Mouse (Mus musculus) megakaryocyte progenitor cell, adult 5-6 weeks (primary cell): ENCODE data around the gene Itga8. TPM values are rescaled to one million over a fixed set of nuclear protein-coding genes. Genes with fewer than 3 reads are reported as not detected.

Experiments
- ATAC-seq: replicated peaks from 2 replicates; pipeline ENCODE4 v1.8.0; 2016; ENCODE audit warnings: mild to moderate bottlenecking, moderate TSS enrichment, inconsistent platforms; ENCODE audit not compliant: poor library complexity
- total RNA-seq, 2 experiments: library from RNA; stranded (forward) in 1 of 2; stranded (reverse) in 1 of 2; fragments of 157-497, 149-512 nt in 1 of 2; fragments of 200-1000 nt in 1 of 2; gene quantifications; 2 replicates each; pipeline versions ENCODE4 v1.2.3 to v1.2.4; 2015 to 2017

Itga8 gene
- total RNA-seq, 2 experiments from 2014 or later, result 0.17 to 1.2 TPM

DNA sequence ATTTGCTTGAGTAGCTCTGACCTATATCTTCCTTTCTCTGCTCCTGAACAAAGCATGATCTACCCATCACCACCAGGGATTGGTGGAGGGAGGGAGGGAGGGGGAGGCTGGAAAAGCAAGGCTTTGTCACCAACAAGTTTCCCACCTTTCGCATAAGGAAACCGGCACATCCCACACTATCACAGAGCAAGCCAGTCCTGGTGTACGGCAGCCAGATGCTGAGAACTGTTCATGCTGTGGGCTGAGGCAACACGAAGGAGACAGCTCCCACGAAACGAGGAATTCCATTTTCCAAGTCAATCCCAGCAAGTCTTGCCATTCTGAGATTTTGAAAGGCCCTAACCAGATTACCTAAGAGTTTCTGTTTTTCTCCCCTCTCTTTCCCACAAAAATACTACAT lies 6.6 kb downstream of the Itga8 start:
- ATAC-seq, result no peak

DNA sequence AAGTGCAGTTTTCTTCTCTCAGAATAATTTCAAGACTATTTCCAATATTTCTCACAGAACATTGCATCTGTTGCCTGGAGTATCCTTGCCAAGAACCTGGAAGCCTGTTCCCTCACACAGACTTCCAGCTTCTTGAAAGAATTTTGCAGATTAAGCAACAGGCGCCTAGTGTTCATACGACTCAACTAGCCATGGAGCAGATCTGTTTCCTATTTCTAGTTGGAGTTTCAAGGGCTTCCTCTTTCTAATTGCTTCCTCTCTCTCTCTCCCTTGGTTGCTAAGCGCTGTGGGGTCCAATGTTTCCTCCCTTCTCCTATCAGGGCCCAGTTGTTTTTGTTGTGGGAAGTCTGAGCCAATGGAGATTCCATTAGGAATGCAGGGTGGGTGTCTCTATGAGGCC lies 7.7 kb downstream of the Itga8 start:
- peak; percentile 85 for ATAC-seq

DNA sequence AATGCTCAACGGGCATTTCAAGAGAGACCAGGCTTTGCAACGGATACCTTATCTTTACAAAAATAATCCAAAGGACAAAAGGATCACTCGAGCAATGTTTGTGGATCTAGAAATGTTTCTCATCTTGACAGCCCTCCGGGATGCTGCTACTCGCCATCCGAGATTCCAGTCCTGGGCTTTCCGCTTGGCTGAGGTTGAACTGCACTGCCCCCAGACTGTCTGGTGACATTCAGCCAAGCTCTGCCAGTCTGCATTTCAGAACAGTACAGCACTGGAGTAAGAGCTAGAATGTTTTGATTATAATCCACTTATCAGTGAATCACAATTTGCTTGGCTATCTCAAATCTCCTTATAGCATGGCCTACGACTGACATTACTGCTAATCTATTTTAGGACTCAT lies 8.3 kb downstream of the Itga8 start:
- no peak for ATAC-seq

DNA sequence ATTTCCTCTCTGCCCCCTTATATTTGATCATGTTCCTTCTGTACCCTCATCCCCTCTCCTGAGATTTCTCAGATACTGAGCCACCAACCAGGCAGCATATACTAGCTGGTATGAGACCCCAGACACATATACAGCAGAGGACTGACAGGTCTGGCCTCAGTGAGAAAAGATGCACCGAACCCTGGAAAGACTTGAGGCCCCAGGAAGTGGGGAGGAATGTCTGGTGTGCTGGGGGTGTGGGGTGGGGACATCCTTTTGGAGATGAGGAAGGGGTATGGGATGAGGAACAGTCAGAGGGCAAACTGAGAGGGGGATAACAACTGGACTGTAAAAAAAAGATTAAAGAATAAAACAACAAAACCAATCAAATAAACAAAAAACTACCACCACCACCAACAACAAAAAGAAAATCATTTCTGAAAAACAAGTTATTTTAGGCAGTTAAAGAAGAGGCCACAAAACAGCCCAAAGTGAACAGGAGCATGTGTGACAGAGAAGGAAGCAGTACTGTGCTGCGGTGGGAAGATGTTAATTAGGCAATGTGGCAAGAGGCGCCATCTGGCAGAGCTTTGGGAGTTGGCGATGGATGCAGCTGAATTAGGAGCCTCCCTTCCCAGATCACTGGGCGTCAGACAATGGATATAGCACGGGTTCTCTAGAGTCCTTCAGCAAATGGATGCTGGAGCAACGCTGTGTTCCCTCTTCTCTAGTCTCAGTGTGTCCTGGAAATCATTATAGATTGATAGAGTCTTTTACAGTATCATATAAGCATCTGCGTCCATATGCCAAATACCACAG lies 9.5 kb downstream of the Itga8 start:
- peak; percentile 67 for ATAC-seq

DNA sequence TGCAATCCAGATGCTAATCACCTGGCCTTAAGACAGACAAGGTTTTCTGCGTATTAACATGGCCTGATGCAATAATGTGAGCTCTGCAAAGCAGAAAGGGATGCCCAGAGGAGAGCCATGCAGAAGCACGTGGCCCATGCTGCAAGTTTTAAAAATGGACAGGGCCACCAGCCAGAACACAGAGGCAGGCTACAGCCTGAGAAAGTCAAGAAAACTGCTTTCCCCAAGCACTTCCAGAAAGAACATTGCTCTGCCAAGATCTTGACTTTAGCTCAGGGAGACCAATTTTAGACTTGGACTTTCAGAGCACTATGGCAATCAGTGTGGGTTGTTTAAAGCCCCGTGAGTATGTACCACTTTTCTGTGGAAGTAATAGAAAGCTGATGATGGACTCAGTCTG lies 11.5 kb downstream of the Itga8 start:
- ATAC-seq, result no peak

DNA sequence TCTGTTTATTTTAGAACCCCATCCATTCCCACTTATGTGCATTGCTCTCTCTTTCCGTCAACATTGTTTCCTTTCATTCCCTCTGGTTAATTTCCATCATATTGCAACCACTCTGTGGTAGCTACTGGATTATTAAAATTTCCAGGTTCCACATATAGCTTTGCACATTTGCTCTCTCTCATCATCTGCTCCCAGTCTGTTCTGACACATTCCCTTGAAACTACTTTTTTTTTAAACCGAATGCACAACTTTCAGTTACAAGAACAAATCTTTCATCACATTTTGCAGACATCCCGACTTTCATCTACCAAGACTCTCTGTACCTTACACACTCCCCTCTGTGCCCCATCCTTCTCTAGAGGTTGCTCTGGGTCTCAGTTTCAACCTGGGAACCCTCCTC lies 13.9 kb downstream of the Itga8 start:
- ATAC-seq, result no peak

DNA sequence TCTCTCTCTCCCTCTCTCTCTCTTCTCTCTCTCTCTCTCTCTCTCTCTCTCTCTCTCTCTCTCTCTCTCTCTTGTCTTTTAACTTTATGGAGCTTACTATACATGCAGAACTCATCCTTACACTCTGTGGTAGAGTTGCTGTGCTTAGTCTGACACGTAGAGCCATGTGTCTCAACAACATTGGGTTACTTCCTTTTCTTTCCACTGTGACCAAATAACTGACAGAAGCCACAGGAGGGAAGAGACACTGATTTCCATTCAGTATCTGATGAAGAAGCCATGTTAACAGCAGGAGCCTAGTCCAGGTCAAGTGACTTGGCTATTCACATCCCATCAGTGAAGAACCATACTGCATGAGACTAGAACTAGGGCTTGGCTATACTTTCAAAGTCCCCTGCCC lies 21.1 kb downstream of the Itga8 start:
- ATAC-seq, result peak; percentile 93

DNA sequence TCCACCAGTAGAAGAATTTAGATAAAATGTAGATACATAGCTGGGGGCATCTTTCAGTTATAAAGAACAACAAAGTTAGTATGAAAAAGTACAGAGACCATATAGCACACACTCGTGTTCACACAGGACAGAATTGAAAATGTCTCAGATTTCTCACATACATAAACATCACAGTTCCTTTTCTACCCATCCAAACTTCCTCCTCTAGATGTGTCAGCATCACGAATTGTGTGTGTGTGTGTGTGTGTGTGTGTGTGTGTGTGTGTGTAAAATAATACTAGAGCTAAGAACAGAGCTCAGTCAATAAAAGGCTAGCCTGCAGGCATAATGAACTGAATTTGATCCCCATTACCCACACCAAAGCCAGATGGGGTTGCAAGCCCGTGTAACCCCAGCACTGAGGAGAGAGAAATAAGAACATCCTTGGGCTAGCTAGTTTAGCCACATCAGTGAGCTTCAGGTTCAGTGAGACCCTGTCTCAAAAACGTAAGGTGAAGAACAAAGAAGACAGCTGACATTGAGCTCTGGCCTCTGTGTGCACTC lies 22.6 kb downstream of the Itga8 start:
- ATAC-seq, result no peak

DNA sequence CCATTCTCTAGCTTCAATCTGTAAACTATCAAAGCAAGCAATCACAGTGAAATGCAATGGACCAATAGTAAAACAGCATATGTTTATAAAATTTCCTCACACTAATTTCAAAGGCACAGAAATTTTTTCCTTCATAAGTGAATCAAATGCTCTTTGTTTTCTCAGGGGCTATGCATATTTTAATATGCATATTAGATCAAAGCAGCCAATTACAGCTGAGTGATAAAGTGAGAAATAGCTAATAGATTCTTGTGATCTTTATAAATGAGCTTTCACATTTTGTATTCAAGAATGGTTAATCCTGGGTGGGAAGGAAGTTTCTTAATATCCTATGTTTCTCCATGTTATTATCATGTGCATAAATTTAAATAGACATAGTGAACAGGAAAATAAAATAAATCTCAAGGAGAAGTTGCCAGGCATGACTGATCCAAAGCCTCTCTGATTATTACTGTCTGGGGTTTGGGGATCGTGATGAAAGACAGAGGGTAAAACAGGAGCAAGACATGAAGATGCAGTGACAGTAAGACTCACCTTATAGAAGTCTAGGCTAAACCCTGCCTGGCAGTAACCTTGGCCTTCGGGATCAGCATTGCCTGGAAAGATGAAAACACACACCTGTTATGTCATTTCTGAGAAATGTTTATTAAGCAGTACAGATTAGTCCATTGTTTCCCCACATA lies 44.9 kb downstream of the Itga8 start:
- ATAC-seq, result no peak

DNA sequence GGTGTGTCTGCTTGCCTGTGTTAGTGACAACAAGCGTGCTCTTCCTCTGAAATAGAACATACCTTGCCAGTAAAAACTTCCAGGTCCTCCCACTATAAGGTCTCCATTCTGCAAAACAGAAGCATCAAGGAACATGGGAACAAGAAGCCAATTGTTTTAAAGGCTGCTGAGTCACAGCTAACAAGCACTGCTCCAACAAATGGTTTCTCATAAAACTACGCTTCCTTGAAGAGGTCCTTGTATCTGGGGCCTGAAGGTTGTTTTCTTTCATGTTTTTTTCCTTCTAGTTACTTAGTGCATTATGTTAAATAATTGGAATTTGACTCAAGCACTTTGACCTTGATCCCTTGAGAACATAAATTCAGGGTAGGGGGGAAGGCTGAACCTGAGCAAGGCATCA lies 45.8 kb downstream of the Itga8 start:
- no peak for ATAC-seq

DNA sequence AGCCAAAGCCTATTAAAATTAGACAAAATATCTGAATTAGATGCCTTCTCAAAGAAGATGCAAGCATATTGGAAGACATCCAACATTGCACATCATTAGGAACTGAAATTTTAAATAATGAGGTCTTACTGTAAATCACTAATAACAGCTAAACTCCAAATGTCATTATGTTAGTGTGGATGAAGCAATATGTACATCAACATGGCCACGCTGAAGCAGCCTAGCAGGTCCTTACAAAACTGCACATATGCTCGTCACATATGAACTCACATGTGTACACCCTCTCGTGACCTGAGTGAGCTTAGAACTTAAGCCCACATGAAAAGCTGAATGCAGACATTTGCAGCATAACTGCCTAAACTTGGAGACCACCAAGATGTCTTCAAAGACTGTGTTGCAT lies 66.4 kb downstream of the Itga8 start:
- no peak for ATAC-seq

DNA sequence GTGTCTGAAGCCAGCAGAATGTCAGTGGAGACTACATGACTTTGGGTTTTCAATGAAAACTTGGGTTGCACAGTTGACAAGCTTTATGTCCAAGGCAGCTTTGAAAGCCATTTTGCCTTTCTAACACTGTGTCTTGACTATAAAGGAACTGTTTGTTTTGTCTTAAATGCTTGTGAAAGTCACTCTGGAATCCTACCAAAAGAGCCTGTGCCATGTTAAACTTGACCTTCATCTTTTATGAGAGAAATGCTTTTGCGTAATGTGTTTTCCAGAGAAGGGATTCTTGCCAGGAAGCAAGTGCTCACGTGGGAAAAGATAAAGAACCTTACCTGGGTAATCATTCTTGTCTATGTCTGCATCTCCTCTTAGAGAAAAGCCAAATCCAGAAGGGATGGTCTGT lies 72.0 kb downstream of the Itga8 start:
- no peak for ATAC-seq

DNA sequence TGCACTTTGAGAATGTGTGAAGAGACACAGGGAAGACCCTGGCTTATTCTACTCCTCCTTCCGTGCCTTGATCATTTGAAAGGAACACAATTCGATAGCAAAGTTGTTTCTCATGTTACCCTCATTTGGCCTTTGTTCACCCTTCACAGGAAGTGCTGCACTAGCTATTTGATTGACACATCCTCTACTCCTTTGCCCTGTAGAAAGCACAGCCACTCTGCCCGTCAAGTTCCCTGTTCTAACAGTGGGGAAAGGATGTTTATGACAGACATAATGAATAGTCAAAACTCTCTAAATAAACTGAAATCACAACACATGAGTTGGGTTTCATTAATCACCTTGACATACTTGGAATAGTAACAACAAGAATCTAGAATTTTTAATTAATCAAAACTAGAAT lies 73.4 kb downstream of the Itga8 start:
- ATAC-seq, result peak; percentile 73

DNA sequence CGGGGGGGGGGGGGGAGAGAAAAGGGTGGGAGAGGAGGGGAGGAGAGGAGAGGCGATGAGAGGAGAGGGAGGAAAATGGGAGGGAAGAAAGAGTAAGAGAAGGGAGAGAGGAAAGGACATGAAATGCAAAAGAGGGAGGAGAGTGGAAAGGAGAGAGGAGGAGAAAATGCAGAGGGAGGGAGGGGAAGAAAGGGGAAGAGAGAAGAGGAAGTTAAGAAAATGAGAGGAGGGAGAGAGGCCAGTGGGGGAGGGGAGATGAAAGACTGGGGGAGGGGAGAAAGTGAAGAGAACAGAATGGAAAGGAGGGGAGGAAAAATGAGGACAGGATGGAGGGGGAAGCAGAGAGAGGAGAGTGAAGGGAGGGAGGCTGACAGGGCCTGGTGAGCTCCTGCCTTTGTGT lies 74.5 kb downstream of the Itga8 start:
- peak; percentile 44; the same call in 1 of the 2 replicates for ATAC-seq

DNA sequence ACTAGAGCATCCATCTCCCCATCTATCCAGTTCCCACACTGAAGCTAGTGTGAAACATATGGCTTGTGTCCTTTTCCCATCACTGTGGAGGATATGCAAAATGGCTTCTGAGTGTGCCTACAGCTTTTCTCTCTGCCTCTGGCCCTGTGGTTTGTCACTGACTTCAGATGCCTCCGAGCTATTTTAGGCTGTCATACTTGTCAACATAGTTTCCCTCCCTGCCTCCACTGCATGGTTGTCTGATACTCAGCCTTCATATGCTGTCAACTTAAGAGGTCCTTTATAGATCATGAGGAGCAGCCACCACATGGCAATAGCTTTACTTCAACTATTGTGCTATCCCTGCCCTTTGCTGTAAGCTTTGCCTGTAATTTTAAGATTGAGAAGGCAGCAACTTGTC lies 75.4 kb downstream of the Itga8 start:
- no peak for ATAC-seq

DNA sequence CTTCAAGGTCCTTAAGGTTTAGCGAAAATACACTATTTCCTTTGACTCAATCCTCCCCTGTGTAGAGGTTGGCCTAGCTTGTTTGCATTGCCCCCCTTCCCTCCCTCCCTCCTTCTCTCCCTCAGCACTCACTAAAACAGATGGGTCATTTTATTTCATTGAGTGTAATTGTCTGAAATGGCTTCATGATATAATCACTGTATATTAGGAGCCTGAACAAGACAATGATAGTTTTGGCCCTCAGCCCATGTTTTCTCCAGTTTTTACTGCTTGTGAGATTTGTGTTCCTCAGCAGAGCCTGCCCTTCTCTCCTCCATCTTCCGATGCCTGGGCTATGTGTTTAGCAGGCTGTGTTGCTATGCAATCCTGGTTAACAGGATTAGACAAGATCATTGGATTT lies 80.1 kb downstream of the Itga8 start:
- no peak for ATAC-seq

DNA sequence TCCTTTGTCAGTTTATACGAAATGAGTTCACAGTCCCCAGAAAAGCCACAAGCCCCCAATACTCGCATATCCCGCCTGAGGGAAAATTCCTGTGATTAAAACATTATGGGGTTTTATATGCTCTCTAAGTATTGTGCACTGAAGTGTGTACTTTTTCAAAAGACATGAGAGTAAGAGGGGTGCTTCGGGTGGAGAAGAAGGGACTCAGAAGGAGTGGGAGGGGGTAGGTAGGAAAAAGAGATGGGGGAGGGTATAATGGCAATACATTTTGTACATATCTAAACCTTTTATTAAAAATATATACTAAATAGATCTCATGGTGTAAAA lies 88.3 kb downstream of the Itga8 start:
- ATAC-seq, result no peak

DNA sequence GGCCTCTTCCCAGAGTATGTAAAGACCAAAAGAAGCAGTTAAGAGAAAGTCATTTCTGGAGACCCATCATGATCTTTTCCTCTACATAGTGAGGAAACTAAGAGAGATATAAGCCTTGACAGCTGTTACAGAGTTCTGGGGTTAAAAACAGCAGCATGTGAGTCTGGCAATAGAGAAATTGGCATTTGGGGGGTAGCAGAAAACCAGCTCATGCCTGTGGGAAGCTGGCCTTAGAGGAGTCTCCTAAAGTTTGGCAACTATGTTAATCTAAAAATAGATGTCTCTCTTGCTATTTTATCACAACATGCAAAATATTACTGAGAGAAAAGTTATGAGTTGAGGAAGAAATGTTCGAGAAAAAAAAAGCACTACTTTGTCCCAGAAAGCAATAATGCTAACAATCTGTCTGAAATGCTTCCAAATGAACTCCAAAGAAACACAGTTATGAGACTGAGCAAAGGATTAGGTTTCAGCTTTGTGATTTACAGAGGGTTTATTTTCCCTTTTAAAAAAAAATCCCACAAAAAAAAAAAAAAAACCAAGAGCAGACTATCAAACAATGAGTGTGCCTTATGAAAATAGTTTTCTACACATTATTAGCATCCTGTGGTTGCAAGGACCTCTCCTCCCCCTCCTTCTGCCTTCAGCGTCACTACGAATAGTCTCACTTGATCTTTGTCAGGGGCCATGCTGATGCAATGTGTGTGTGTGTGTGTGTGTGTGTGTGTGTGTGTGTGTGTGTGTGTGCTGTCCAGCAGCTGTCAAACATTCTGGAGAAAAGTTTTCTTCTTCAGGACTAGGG lies 88.9 kb downstream of the Itga8 start:
- 0 out of 2 replicates have a peak, but pooled peaks have one; percentile 34 for ATAC-seq

DNA sequence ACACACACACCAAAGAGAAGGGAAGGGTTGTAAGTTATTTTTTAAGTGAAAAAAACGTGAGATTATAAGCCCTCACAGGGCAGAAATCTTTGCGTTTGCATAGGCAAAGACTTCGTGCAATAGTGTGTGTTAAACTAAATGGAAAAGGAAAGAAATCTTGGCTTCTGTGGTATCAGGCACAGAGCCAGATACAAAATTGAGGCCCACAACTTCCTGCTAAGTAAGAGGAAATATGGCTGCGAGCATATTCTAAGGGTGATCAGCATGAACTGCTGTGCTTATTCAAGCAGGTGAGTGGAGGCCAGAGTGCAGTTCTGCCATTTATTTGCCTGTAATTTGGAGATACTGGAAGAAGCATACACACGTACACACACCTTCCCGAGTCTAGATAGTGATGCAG lies 93.6 kb downstream of the Itga8 start:
- ATAC-seq, result peak; percentile 71

DNA sequence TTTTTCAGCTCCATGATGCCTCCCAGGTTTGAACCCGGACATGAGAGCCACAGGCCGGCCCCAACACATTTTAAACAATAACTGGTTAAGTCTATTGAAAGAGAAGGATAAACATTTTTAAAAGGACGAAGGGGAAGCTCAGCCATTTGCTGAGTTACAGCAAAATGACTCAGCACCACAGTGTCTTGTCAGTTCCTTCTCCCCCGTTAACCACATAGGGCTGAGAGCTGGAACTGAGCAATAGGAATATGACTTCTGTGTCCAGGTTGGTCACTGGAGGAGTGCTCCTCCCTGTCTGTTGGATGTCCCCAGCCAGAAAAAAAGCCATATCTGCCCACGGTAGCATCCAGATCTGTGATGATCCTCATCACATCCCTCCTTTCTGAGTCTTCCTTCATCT lies 95.4 kb downstream of the Itga8 start:
- ATAC-seq, result peak; percentile 95

DNA sequence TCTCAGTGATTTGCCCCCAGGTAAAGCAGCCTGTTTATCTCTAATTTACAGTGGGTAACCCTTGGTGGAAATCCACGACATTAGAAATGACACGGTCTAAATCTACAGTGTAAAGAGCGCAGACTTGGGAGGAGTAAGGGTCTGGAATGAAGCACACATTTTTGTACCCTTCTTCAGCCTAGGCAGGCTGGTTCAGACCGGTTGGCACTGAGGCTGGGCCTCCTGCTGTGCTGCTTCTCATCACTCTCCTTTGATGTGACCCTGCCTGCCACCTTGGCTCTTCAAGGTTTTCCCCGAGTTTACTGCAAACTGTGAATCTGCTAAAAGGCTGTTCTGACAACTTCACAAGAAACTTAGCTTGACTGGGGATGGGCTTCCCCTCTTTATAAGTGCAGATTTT lies 95.8 kb downstream of the Itga8 start:
- ATAC-seq, result no peak

DNA sequence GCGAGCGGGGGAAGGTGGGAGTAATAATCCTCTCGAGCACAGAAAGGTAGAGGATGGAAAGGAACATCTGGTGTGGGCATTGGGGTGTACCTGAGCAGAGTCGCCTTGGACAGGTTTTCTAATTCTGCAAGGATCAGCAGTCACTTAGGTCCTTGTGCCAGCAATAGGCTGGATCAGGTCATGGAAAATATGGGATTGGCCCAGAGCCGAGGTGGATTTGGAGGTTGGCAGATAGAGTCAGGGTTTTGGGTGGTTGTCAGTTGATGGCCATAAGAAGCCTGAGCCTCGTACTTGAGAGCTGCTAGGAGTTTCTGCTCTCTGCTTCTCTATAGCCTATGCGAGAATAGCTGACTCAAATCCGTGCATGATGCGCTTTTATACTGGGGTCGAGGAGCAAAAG lies 98.5 kb downstream of the Itga8 start:
- no peak for ATAC-seq
